Mouse (Mus musculus) embryonic fibroblast, embryonic 13.5 days (primary cell): ENCODE measurements at regions not wholly inside any gene's neighbourhood (a gene's known extent, or its start where the extent isn't known, plus 50 kb on each side); places are given as distances from the start of the nearest gene placed in this dataset.

Source experiments
- CTCF ChIP-seq: IDR thresholded peaks from 2 replicates; pipeline ENCODE4 v1.5.1; 2011; ENCODE audit warnings: mild to moderate bottlenecking, control low read depth, low read length, moderate library complexity, borderline replicate concordance; ENCODE audit not compliant: insufficient read depth
- POLR2A ChIP-seq: IDR thresholded peaks from 2 replicates; pipeline ENCODE4 v1.6.1; 2011; ENCODE audit warnings: low read depth, mild to moderate bottlenecking, control low read depth, low read length, moderate library complexity

DNA sequence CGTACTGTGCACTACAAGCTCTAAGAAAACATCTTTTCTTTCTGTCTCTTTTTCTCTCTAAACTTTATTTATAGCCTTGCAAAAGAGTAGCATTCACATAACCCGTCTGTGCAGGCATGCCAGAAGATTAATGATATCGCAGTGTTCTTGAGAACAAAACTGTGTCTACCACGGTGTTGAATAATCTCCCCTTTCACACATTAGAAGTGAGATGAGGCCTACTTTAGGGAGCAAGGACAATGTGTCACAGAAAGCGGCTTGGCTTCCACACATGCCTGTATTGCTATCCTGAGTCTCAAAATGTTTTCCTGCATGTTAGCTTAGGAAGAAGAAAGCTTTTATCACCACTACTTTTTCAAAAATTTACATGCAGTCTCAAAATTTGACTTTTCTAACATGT, 170.1 kb upstream of the Mef2c start:
- TF ChIP-seq CTCF (no peak), POLR2A (no peak)
